Mouse (Mus musculus) embryonic facial prominence, embryonic 12.5 days (tissue): ENCODE measurements at regions not wholly inside any gene's neighbourhood (a gene's known extent, or its start where the extent isn't known, plus 50 kb on each side); places are given as distances from the start of the nearest gene placed in this dataset.

Experiments
- ATAC-seq: fragments of 200-750 bp; cut with Nextera tagmentation; 2 replicates; pipeline ENCODE4 v1.8.0; 2017; ENCODE audit not compliant: insufficient number of reproducible peaks, insufficient read depth, low FRiP score, low TSS enrichment
- H3K27ac ChIP-seq: fragments of 300-500 bp; sonication (generic); 2 replicates; pipeline ENCODE4 v1.5.1; 2016; ENCODE audit warnings: mild to moderate bottlenecking
- H3K27me3 ChIP-seq: fragments of 300-500 bp; sonication (generic); 2 replicates; pipeline ENCODE4 v1.6.1; 2016; ENCODE audit warnings: mild to moderate bottlenecking, moderate library complexity
- H3K36me3 ChIP-seq: fragments of 300-500 bp; sonication (generic); 2 replicates; pipeline ENCODE4 v1.6.1; 2016; ENCODE audit warnings: mild to moderate bottlenecking
- H3K4me1 ChIP-seq: fragments of 300-500 bp; sonication (generic); 2 replicates; pipeline ENCODE4 v1.6.1; 2016
- H3K4me2 ChIP-seq: fragments of 300-500 bp; sonication (generic); replicated peaks from 2 replicates; pipeline ENCODE4 v1.6.1; 2016; ENCODE audit warnings: mild to moderate bottlenecking, moderate library complexity
- H3K4me3 ChIP-seq: fragments of 300-500 bp; sonication (generic); 2 replicates; pipeline ENCODE4 v1.5.1; 2016; ENCODE audit warnings: mild to moderate bottlenecking
- H3K9ac ChIP-seq: fragments of 300-500 bp; sonication (generic); 2 replicates; pipeline ENCODE4 v1.6.1; 2016; ENCODE audit warnings: mild to moderate bottlenecking, moderate library complexity
- H3K9me3 ChIP-seq: fragments of 300-500 bp; sonication (generic); 2 replicates; pipeline ENCODE4 v1.6.1; 2016; ENCODE audit warnings: mild to moderate bottlenecking, moderate library complexity
- WGBS: fragments of 180-500 bp; shearing (Covaris S2); methylation state at CpG from one replicate; pipeline ENCODE4 v1.1.7; 2016; 5-methylcytosine and 5-hydroxymethylcytosine counted together

GRCm38 (mm10) chr15:62114815-62115214 lies 1192.0 kb upstream of the A1bg start:
- no peak for ATAC-seq
- H3K9ac ChIP-seq = no peak overlapping the region
- no peaks in the 10 kb centered on the region for H3K27me3 ChIP-seq
- H3K36me3 ChIP-seq = no peaks in the 10 kb centered on the region
- H3K27ac ChIP-seq = no peak overlapping the region
- H3K4me1 ChIP-seq = peaks cover 4% of the 10 kb centered on the region; the same call in 1 of the 2 replicates
- H3K4me2 ChIP-seq = no peak overlapping the region
- H3K4me3 ChIP-seq = no peak overlapping the region
- no peaks in the 10 kb centered on the region for H3K9me3 ChIP-seq
- WGBS = 68% methylated on average over 4 of the region's 4 CpGs

DNA sequence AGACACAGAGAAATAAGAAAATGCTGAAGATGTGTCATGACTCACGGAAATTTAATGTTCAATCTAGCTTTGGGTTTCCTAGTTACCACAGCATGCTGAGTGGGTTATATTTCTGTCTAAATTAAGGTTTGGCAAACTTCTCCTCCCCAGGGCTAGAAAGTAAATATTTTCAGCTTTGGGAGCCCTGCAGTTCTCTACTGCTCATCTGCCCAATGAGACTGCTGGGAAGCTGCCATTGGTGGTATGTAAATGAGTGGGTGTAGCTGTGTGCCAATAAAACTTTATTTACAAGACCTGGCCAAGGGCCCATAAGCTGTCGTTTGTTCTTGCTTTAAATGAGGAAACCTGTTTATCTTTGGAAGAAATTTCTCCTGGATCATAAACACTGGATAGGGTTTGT lies 1189.3 kb upstream of the A1bg start:
- Histone ChIP-seq H3K4me1 (peaks cover 2% of the 10 kb centered on the region; the same call in 1 of the 2 replicates), H3K9ac (no peak overlapping the region), H3K9me3 (no peaks in the 10 kb centered on the region), H3K27me3 (no peaks in the 10 kb centered on the region), H3K4me3 (no peak overlapping the region), H3K4me2 (no peak overlapping the region), H3K36me3 (no peaks in the 10 kb centered on the region), H3K27ac (no peak overlapping the region)
- WGBS = 84% methylated on average over 2 of the region's 2 CpGs
- ATAC-seq = no peak

GRCm38 (mm10) chr15:62107976-62108375 lies 1185.2 kb upstream of the A1bg start:
- peaks cover 25% of the 10 kb centered on the region for H3K4me1 ChIP-seq
- H3K27me3 ChIP-seq = no peaks in the 10 kb centered on the region
- ATAC-seq = no peak
- no peak overlapping the region for H3K27ac ChIP-seq
- no peaks in the 10 kb centered on the region for H3K36me3 ChIP-seq
- no peak overlapping the region for H3K9ac ChIP-seq
- WGBS = 85% methylated on average over 3 of the region's 3 CpGs
- H3K9me3 ChIP-seq = no peaks in the 10 kb centered on the region
- no peak overlapping the region for H3K4me2 ChIP-seq
- no peak overlapping the region for H3K4me3 ChIP-seq

DNA sequence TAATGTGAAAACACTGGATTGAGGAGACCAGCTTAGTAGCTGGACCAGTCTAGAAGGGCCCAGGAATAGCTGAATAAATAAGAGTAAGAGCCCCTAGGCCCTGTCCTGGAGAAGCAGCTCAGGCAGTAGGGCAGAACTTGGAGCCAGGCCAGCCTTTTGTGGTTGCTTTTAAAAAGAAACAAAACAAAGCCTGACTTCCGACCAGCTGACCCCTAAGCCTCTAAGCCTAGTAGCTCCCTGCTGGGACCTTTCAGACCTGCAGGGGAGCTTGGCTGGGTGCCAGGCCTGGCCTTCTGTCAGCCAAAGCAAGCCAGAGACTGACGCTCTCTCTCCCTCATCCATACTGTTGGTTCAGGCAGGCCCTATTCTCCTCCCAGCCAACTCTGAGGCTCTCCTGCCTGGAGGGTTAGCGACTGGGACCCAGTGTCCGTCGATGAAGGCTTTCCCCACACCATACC lies 1183.7 kb upstream of the A1bg start:
- H3K4me2 ChIP-seq = no peak overlapping the region
- H3K36me3 ChIP-seq = no peaks in the 10 kb centered on the region
- no peak overlapping the region for H3K4me3 ChIP-seq
- no peaks in the 10 kb centered on the region for H3K9me3 ChIP-seq
- H3K27me3 ChIP-seq = no peaks in the 10 kb centered on the region
- ATAC-seq = peak; percentile 68; the same call in 1 of the 2 replicates
- no peak overlapping the region for H3K9ac ChIP-seq
- peak overlapping the region; percentile 41; the same call in 1 of the 2 replicates for H3K27ac ChIP-seq
- 12% methylated on average over 5 of the region's 5 CpGs for WGBS
- peaks cover 25% of the 10 kb centered on the region for H3K4me1 ChIP-seq

DNA sequence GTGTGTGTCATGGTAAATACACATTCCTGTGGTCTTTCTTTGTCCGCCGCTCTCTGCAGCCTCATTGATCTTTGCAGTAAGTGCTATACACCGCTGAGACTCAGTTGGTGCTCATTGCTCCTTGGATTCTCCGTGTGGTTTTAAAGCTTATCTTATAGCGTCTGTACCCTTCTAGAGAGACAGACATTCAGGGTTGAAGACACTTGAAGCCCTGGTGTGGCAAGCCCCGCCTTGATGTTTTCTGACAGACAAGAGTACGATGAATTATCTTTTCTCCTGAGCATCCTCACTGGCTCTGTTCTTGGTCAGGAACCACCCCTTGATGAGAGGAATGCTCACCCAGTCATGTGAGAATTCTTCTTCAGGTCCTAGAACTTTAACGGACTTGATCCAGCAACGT lies 1182.7 kb upstream of the A1bg start:
- no peaks in the 10 kb centered on the region for H3K9me3 ChIP-seq
- no peak overlapping the region for H3K4me3 ChIP-seq
- ATAC-seq = no peak
- no peak overlapping the region for H3K27ac ChIP-seq
- WGBS = 70% methylated on average over 9 of the region's 9 CpGs
- no peak overlapping the region for H3K9ac ChIP-seq
- no peak overlapping the region for H3K4me2 ChIP-seq
- no peaks in the 10 kb centered on the region for H3K27me3 ChIP-seq
- H3K36me3 ChIP-seq = no peaks in the 10 kb centered on the region
- peaks cover 25% of the 10 kb centered on the region for H3K4me1 ChIP-seq

- Histone ChIP-seq H3K4me2 (no peak overlapping the region), H3K36me3 (no peaks in the 10 kb centered on the region), H3K27ac (no peak overlapping the region), H3K4me1 (peaks cover 25% of the 10 kb centered on the region), H3K9ac (no peak overlapping the region), H3K27me3 (no peaks in the 10 kb centered on the region), H3K4me3 (no peak overlapping the region), H3K9me3 (no peaks in the 10 kb centered on the region)
- ATAC-seq = no peak
- 48% methylated on average over 7 of the region's 7 CpGs for WGBS
Measured at GRCm38 (mm10) chr15:62104653-62105052, 1181.8 kb upstream of the A1bg start.

DNA sequence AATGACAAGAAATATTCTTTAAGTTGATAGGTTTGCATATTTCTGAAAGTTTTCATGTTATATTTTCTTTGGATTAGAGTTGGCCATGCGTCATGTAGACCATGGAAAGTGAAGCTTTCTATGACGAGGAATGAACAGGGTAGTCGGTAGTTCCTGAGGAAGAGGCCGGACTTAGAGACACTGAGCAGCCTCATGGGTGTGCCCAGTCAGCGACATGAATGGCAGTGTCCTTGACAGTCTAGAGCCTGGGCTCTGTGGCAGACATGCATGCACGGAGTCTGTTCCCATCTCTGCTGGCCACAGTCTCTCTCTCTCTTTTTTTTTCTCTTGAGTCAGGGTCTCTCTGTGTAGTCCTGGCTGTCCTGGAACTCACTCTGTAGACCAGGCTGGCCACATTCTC lies 1176.9 kb upstream of the A1bg start:
- H3K4me3 ChIP-seq = no peak overlapping the region
- no peak overlapping the region for H3K9ac ChIP-seq
- no peak for ATAC-seq
- no peak overlapping the region for H3K4me2 ChIP-seq
- no peak overlapping the region for H3K27ac ChIP-seq
- no peaks in the 10 kb centered on the region for H3K27me3 ChIP-seq
- H3K9me3 ChIP-seq = no peaks in the 10 kb centered on the region
- 85% methylated on average over 6 of the region's 6 CpGs for WGBS
- H3K36me3 ChIP-seq = no peaks in the 10 kb centered on the region
- H3K4me1 ChIP-seq = 0 out of 2 replicates have a peak, but pooled peaks cover 5% of the 10 kb centered on the region

DNA sequence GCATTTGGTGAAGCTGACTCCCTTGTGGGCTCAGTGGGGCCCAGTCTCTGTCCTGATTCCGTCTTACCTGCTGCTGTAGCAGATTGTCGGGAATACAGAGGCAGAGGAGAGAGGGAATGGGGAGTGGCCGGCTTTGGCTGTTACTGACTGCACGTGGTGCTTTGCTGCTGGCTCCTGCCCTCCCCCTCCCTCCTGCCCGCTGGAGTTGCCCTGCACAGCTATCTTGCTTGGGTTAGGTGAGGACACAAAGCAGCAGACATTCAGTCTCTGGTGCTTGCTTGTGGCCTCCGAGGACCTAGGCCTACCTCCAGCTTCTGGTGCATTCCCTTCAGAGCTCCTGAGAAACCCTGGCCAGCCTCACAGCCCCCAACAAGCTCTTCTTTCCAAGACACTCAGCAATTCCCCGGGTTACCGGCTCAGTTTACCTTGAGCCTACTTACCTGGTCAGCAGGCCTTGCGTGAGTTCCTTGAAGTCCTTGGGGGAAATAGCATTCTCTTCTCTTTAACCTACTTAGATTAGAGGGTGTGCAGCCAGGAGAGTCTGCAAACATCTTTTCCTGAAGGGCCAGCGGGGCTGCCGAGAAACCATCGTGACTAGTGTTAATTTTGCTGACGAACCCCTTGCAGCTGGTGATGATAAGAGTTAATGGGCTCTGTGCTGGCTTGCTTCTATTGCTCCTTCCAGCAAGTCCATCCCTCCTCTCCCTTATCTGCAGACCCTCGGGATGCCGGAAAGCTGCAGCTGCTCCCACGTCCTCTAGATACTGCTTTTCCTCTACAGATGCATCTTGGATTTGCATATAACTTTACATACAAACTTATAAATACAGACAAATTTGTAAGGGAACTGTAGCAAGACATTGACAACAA lies 1176.2 kb upstream of the A1bg start:
- 48% methylated on average over 15 of the region's 16 CpGs for WGBS
- ATAC-seq = no peak
- H3K4me3 ChIP-seq = no peak overlapping the region

GRCm38 (mm10) chr15:62096778-62097177 lies 1174.0 kb upstream of the A1bg start:
- Histone ChIP-seq H3K4me3 (no peak overlapping the region), H3K9ac (no peak overlapping the region), H3K36me3 (no peaks in the 10 kb centered on the region), H3K4me1 (peaks cover 15% of the 10 kb centered on the region), H3K27me3 (no peaks in the 10 kb centered on the region), H3K4me2 (no peak overlapping the region), H3K27ac (no peak overlapping the region), H3K9me3 (no peaks in the 10 kb centered on the region)
- ATAC-seq = no peak
- WGBS = 88% methylated on average over 7 of the region's 7 CpGs

More for the DNA sequence above, 1176.2 kb upstream of the A1bg start:
- Histone ChIP-seq H3K27ac (no peak overlapping the region), H3K9me3 (no peaks in the 10 kb centered on the region), H3K4me1 (0 out of 2 replicates have a peak, but pooled peaks cover 3% of the 10 kb centered on the region), H3K36me3 (no peaks in the 10 kb centered on the region), H3K9ac (no peak overlapping the region), H3K4me2 (no peak overlapping the region), H3K27me3 (no peaks in the 10 kb centered on the region)

DNA sequence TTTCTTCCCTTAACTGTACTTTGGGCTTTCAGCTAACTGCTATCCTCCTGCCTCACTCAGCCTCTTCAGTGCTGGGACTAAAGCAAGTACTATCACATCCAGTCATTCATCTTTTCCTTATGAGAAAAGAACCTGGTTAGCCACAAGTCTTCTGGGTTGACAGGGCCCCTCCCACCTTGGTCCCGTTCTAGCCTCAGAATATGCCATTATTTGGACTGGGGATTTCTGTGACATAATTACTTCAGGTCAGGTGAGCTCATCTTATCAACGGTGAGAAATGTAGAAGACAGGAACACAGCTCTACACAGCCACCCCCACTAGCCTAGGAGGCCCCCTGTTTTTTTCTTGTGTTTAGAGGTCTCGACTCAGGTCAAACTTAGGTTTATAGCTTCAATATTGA lies 1172.4 kb upstream of the A1bg start:
- 89% methylated on average over 3 of the region's 3 CpGs for WGBS
- peaks cover 15% of the 10 kb centered on the region for H3K4me1 ChIP-seq
- no peak overlapping the region for H3K4me3 ChIP-seq
- no peak for ATAC-seq
- no peak overlapping the region for H3K9ac ChIP-seq
- no peak overlapping the region for H3K4me2 ChIP-seq
- no peaks in the 10 kb centered on the region for H3K27me3 ChIP-seq
- no peaks in the 10 kb centered on the region for H3K9me3 ChIP-seq
- H3K36me3 ChIP-seq = no peaks in the 10 kb centered on the region
- H3K27ac ChIP-seq = no peak overlapping the region

DNA sequence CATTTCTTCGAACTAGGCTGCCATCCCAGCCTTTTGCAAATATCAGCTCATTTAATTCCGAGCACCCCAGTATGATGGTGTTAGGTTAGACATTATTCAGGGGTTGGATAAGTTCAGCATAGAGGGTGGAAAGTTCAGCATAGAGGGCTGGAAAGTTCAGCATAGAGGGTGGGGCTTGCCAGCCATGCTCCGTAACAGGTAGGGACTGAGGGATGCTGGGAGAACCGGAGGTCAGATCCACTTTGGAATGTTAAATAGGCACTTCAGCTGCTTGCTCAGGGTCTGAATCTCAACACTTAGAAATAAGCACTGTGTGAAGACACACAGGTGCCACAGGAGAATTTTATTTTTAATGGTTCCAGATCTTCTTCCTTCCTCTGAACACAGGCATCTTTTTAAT lies 1170.9 kb upstream of the A1bg start:
- H3K27me3 ChIP-seq = no peaks in the 10 kb centered on the region
- WGBS = 75% methylated on average over 4 of the region's 4 CpGs
- no peak overlapping the region for H3K27ac ChIP-seq
- H3K4me3 ChIP-seq = no peak overlapping the region
- no peak overlapping the region for H3K9ac ChIP-seq
- peaks cover 15% of the 10 kb centered on the region for H3K4me1 ChIP-seq
- no peaks in the 10 kb centered on the region for H3K9me3 ChIP-seq
- no peak overlapping the region for H3K4me2 ChIP-seq
- no peaks in the 10 kb centered on the region for H3K36me3 ChIP-seq
- ATAC-seq = no peak

DNA sequence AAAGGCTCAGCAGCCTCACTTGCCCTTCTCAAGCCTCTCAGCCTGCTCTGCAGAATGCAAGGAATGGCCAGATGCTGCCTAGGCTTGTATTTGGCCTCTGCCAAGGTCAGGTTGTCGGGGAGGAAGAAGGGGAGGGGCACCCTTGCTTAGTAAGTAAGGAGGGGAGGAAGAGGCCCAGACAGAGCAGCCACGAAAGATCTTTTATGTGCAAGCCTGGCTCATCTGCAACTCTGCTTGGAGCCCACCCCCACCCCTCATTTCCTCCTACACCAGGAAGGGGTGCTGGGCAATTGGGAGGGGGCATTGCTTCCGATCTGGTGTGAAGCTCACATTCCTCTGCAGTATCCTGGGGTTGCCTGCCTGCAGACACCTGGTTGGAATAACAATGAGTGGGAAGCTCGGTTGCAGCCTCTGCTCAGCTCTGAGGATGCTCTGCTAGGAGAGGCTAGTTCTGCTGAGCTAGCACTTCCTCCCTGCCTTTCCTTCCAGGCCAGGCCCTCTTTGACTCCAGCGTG lies 1169.9 kb upstream of the A1bg start:
- no peaks in the 10 kb centered on the region for H3K9me3 ChIP-seq
- H3K27me3 ChIP-seq = no peaks in the 10 kb centered on the region
- H3K4me1 ChIP-seq = peaks cover 15% of the 10 kb centered on the region
- 3% methylated on average over 5 of the region's 5 CpGs for WGBS
- H3K27ac ChIP-seq = no peak overlapping the region
- H3K4me3 ChIP-seq = no peak overlapping the region
- H3K36me3 ChIP-seq = no peaks in the 10 kb centered on the region
- no peak overlapping the region; the same call in 1 of the 2 replicates for H3K4me2 ChIP-seq
- ATAC-seq = no peak
- H3K9ac ChIP-seq = no peak overlapping the region; the same call in 1 of the 2 replicates
